Mouse (Mus musculus): ENCODE data around the gene Olfr722. TPM values are rescaled to one million over a fixed set of nuclear protein-coding genes. Genes with fewer than 3 reads are reported as not detected.
"Not testable (repeated sequence)": the region's sequence is repeated elsewhere in the genome, so short reads cannot be mapped to it uniquely, and the experiment has no call there.

The Olfr722 gene
- not detected in 2 replicates for polyA plus RNA-seq (2014; fragmentation: Nextera tagmentation; extraction: Ambion mirVana)

GRCm38 (mm10) chr14:49901899-49902298 lies at the start of gene Olfr722:
Gene Olfr722 (minus strand): TSS chr14:49901999.
- H3K27me3 ChIP-seq (replicated peaks; ENCODE audit: control insufficient read depth, insufficient read depth, low read length), result no peaks in the 10 kb centered on the region
- ATAC-seq (replicated peaks; ENCODE audit: low FRiP score), result no peak
- DNase-seq (ENCODE audit: low spot score), result no peak
- H3K9me3 ChIP-seq (ENCODE audit: control insufficient read depth, low read length), result no peaks in the 10 kb centered on the region
- H3K4me1 ChIP-seq (replicated peaks; ENCODE audit: control insufficient read depth, insufficient read depth, low read length), result no peaks in the 10 kb centered on the region
- H3K36me3 ChIP-seq (ENCODE audit: control insufficient read depth, insufficient read depth, low read length), result no peaks in the 10 kb centered on the region
- no peak within 1 kb of the TSS for H3K4me3 ChIP-seq (ENCODE audit: low read depth, low read length)
- no peak within 1 kb of the TSS for H3K4me2 ChIP-seq
- no peak within 1 kb of the TSS for H3K9ac ChIP-seq (ENCODE audit: low read depth, low read length)
- H3K27ac ChIP-seq (ENCODE audit: low read depth, low read length), result no peak within 1 kb of the TSS

- not testable (repeated sequence) for DNase-seq (ENCODE audit: low spot score); ATAC-seq (replicated peaks; ENCODE audit: low FRiP score); H3K4me2 ChIP-seq; H3K27ac ChIP-seq (ENCODE audit: low read depth, low read length); H3K9ac ChIP-seq (ENCODE audit: low read depth, low read length); H3K4me1 ChIP-seq (replicated peaks; ENCODE audit: control insufficient read depth, insufficient read depth, low read length); H3K9me3 ChIP-seq (ENCODE audit: control insufficient read depth, low read length); H3K27me3 ChIP-seq (replicated peaks; ENCODE audit: control insufficient read depth, insufficient read depth, low read length); H3K36me3 ChIP-seq (ENCODE audit: control insufficient read depth, insufficient read depth, low read length); H3K4me3 ChIP-seq (ENCODE audit: low read depth, low read length)
Measured at GRCm38 (mm10) chr14:49931687-49932086, 29.9 kb upstream of the Olfr722 start, which contains the start of gene Olfr723. Gene Olfr723 (minus strand): TSS chr14:49931787.

GRCm38 (mm10) chr14:49860387-49860786 lies 41.4 kb downstream of the Olfr722 start:
- Histone ChIP-seq H3K27ac (ENCODE audit: low read depth, low read length) (no peak overlapping the region), H3K36me3 (ENCODE audit: control insufficient read depth, insufficient read depth, low read length) (no peaks in the 10 kb centered on the region), H3K4me1 (replicated peaks; ENCODE audit: control insufficient read depth, insufficient read depth, low read length) (no peaks in the 10 kb centered on the region), H3K27me3 (replicated peaks; ENCODE audit: control insufficient read depth, insufficient read depth, low read length) (no peaks in the 10 kb centered on the region), H3K9me3 (ENCODE audit: control insufficient read depth, low read length) (no peaks in the 10 kb centered on the region), H3K4me3 (ENCODE audit: low read depth, low read length) (no peak overlapping the region), H3K4me2 (no peak overlapping the region), H3K9ac (ENCODE audit: low read depth, low read length) (no peak overlapping the region)
- ATAC-seq (replicated peaks; ENCODE audit: low FRiP score) (no peak), DNase-seq (ENCODE audit: low spot score) (no peak)

Other genes with a start within 250 kb of the Olfr722 start
- 6.7 and 7.1 TPM in 2 replicates for gene Armh4, start 118.6 kb downstream of the Olfr722 start, polyA plus RNA-seq (2014; fragmentation: Nextera tagmentation; extraction: Ambion mirVana)
- not detected in 2 replicates for gene Olfr723, start 29.8 kb upstream of the Olfr722 start, polyA plus RNA-seq (2014; fragmentation: Nextera tagmentation; extraction: Ambion mirVana)
- gene Olfr724, start 61.3 kb upstream of the Olfr722 start, polyA plus RNA-seq (2014; fragmentation: Nextera tagmentation; extraction: Ambion mirVana), result not detected in 2 replicates
- not detected in 2 replicates for gene Olfr725, start 138.4 kb upstream of the Olfr722 start, polyA plus RNA-seq (2014; fragmentation: Nextera tagmentation; extraction: Ambion mirVana)
- not detected in 2 replicates for gene Olfr726, start 189.0 kb upstream of the Olfr722 start, polyA plus RNA-seq (2014; fragmentation: Nextera tagmentation; extraction: Ambion mirVana)
- not detected in 2 replicates for gene Olfr727, start 221.2 kb upstream of the Olfr722 start, polyA plus RNA-seq (2014; fragmentation: Nextera tagmentation; extraction: Ambion mirVana)
- gene Olfr728, start 240.7 kb upstream of the Olfr722 start, polyA plus RNA-seq (2014; fragmentation: Nextera tagmentation; extraction: Ambion mirVana), result not detected in 2 replicates

All from liver, embryonic 11.5 days (tissue).